Mouse (Mus musculus): ENCODE results near the gene Tes. TPM values are rescaled to one million over a fixed set of nuclear protein-coding genes. Genes with fewer than 3 reads are reported as not detected.

The Tes gene
- total and polyA plus RNA-seq, 2 experiments from 2014 or later = 6.0 to 17.9 TPM

DNA sequence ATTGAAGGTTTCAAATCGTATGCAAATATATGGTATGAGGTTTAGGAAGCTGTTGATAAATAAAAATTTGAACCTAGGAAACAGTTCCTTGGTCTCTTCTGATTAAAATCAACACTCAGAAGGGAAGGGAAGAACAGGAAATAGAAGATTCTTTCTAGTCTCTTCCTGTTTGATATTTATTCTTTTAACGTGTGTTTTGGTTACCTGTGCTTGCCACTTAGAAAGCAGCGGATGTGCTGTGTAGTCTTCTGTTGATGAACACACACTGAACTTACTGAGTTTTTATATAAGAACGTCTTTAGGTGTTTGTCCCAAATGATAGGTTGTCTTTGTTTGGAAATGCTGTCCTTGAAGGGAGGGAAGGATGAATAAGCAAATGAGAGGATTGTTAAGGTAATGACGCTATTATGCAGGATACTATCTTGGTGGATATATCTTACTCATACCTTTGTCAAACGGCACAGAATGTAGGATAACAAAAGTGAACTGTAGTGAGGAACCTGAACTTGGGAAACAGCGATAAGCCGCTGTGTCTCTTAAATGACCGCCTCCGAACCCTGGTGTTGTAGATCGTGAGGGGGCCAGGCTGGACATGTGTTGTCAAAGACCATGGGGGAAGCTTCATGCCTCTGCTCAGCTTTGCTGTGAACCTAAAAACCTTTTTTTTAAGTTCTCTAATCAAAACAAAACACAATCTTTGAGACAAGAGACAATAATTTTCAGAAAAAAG lies 1.4 kb downstream of the Tes start:
- 40% methylated on average over 11 of the region's 11 CpGs for WGBS
- Histone ChIP-seq H3K4me2 (ENCODE audit: low read depth, low read length) (peak overlapping the region; percentile 75), H3K9ac (replicated peaks; ENCODE audit: low read depth, low read length) (no peak overlapping the region), H3K4me1 (ENCODE audit: control insufficient read depth, insufficient read depth) (peaks cover 7% of the 10 kb centered on the region; the same call in 1 of the 2 replicates), H3K27ac (ENCODE audit: low read depth) (no peak overlapping the region), H3K9me3 (replicated peaks; ENCODE audit: control insufficient read depth, low read length) (no peaks in the 10 kb centered on the region), H3K27me3 (ENCODE audit: control insufficient read depth, insufficient read depth, low read length) (peaks cover 87% of the 10 kb centered on the region), H3K36me3 (replicated peaks; ENCODE audit: control insufficient read depth, insufficient read depth, low read length) (no peaks in the 10 kb centered on the region), H3K4me3 (ENCODE audit: low read depth, low read length) (peak overlapping the region; percentile 55)
- ATAC-seq (ENCODE audit: insufficient read depth, low read depth) (no peak), DNase-seq (ENCODE audit: low spot score) (no peak)
- TF ChIP-seq CTCF (IDR thresholded peaks at IDR 0.05; ENCODE audit: low read depth) (no peak), EP300 (IDR thresholded peaks at IDR 0.05; ENCODE audit: low read depth) (no peak)

- no peak for ATAC-seq (ENCODE audit: insufficient read depth, low read depth)
- H3K4me1 ChIP-seq (ENCODE audit: control insufficient read depth, insufficient read depth) = no peaks in the 10 kb centered on the region
- peaks cover 81% of the 10 kb centered on the region for H3K27me3 ChIP-seq (ENCODE audit: control insufficient read depth, insufficient read depth, low read length)
- no peak overlapping the region for H3K9ac ChIP-seq (replicated peaks; ENCODE audit: low read depth, low read length)
- no peaks in the 10 kb centered on the region for H3K9me3 ChIP-seq (replicated peaks; ENCODE audit: control insufficient read depth, low read length)
- no peak for DNase-seq (ENCODE audit: low spot score)
- WGBS = 82% methylated on average over 3 of the region's 3 CpGs
- H3K27ac ChIP-seq (ENCODE audit: low read depth) = no peak overlapping the region
- TF ChIP-seq EP300 (IDR thresholded peaks at IDR 0.05; ENCODE audit: low read depth) = no peak
- TF ChIP-seq CTCF (IDR thresholded peaks at IDR 0.05; ENCODE audit: low read depth) = no peak
- H3K4me3 ChIP-seq (ENCODE audit: low read depth, low read length) = no peak overlapping the region
- H3K36me3 ChIP-seq (replicated peaks; ENCODE audit: control insufficient read depth, insufficient read depth, low read length) = no peaks in the 10 kb centered on the region
- no peak overlapping the region for H3K4me2 ChIP-seq (ENCODE audit: low read depth, low read length)
These were observed 7.0 kb downstream of the Tes start for GRCm38 (mm10) chr6:17071899-17072298.

DNA sequence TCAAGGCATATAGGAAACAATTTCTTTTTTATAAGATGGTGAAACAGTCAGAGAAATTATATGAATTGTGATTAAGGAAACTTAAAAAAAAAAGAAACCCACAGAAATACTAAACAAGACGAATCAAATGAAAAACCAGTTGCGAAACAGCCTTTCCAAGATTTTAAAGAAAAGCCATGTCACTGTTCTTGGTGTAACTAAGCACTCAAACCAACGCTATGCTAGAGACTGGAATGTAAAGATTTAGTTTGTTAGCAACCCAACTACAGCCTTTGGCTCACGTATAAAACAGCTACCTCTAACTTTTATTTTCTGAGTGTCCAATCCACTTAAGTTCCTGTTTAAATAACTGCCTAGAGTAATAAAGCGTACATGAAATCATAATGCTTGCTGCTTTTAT lies 7.4 kb downstream of the Tes start:
- H3K4me3 ChIP-seq (ENCODE audit: low read depth, low read length) = no peak overlapping the region
- no peak overlapping the region for H3K27ac ChIP-seq (ENCODE audit: low read depth)
- no peak for TF ChIP-seq EP300 (IDR thresholded peaks at IDR 0.05; ENCODE audit: low read depth)
- TF ChIP-seq CTCF (IDR thresholded peaks at IDR 0.05; ENCODE audit: low read depth) = no peak
- H3K9me3 ChIP-seq (replicated peaks; ENCODE audit: control insufficient read depth, low read length) = no peaks in the 10 kb centered on the region
- H3K36me3 ChIP-seq (replicated peaks; ENCODE audit: control insufficient read depth, insufficient read depth, low read length) = no peaks in the 10 kb centered on the region
- ATAC-seq (ENCODE audit: insufficient read depth, low read depth) (no peak), DNase-seq (ENCODE audit: low spot score) (no peak)
- 83% methylated on average over 5 of the region's 5 CpGs for WGBS
- no peaks in the 10 kb centered on the region for H3K4me1 ChIP-seq (ENCODE audit: control insufficient read depth, insufficient read depth)
- H3K4me2 ChIP-seq (ENCODE audit: low read depth, low read length) = no peak overlapping the region
- no peak overlapping the region for H3K9ac ChIP-seq (replicated peaks; ENCODE audit: low read depth, low read length)
- H3K27me3 ChIP-seq (ENCODE audit: control insufficient read depth, insufficient read depth, low read length) = peaks cover 79% of the 10 kb centered on the region

GRCm38 (mm10) chr6:17072763-17073484 lies 8.0 kb downstream of the Tes start:
- Histone ChIP-seq H3K4me1 (ENCODE audit: control insufficient read depth, insufficient read depth) (no peaks in the 10 kb centered on the region), H3K4me3 (ENCODE audit: low read depth, low read length) (no peak overlapping the region), H3K9me3 (replicated peaks; ENCODE audit: control insufficient read depth, low read length) (no peaks in the 10 kb centered on the region), H3K27me3 (ENCODE audit: control insufficient read depth, insufficient read depth, low read length) (peaks cover 73% of the 10 kb centered on the region), H3K36me3 (replicated peaks; ENCODE audit: control insufficient read depth, insufficient read depth, low read length) (no peaks in the 10 kb centered on the region), H3K4me2 (ENCODE audit: low read depth, low read length) (no peak overlapping the region), H3K27ac (ENCODE audit: low read depth) (no peak overlapping the region), H3K9ac (replicated peaks; ENCODE audit: low read depth, low read length) (no peak overlapping the region)
- no peak for TF ChIP-seq EP300 (IDR thresholded peaks at IDR 0.05; ENCODE audit: low read depth)
- TF ChIP-seq CTCF (IDR thresholded peaks at IDR 0.05; ENCODE audit: low read depth) = no peak
- no peak for ATAC-seq (ENCODE audit: insufficient read depth, low read depth)
- DNase-seq (ENCODE audit: low spot score) = no peak
- WGBS = 72% methylated on average over 7 of the region's 7 CpGs

DNA sequence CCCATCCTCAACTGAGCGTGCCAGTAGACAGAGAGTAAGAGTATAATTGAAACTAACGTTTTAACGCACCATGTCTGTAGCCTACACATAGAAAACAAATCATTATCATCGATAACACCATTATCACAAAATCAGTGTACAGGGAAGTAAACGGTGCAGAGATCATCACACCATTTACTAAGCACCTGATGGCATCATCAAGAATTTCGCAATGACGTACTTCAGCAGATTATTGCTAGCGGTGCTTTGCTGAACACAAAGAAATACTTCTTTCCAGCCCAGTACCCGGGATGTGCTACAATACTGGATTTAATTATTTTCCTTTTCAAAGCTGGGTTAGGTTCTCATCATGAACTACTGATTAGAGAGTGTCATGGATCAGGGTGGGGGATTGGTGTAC lies 12.3 kb downstream of the Tes start:
- H3K27ac ChIP-seq (ENCODE audit: low read depth) = no peak overlapping the region
- H3K4me2 ChIP-seq (ENCODE audit: low read depth, low read length) = no peak overlapping the region
- WGBS = 85% methylated on average over 9 of the region's 9 CpGs
- no peak for DNase-seq (ENCODE audit: low spot score)
- TF ChIP-seq EP300 (IDR thresholded peaks at IDR 0.05; ENCODE audit: low read depth) (no peak), CTCF (IDR thresholded peaks at IDR 0.05; ENCODE audit: low read depth) (no peak)
- H3K36me3 ChIP-seq (replicated peaks; ENCODE audit: control insufficient read depth, insufficient read depth, low read length) = no peaks in the 10 kb centered on the region
- H3K9me3 ChIP-seq (replicated peaks; ENCODE audit: control insufficient read depth, low read length) = no peaks in the 10 kb centered on the region
- no peak overlapping the region for H3K9ac ChIP-seq (replicated peaks; ENCODE audit: low read depth, low read length)
- peaks cover 34% of the 10 kb centered on the region for H3K27me3 ChIP-seq (ENCODE audit: control insufficient read depth, insufficient read depth, low read length)
- ATAC-seq (ENCODE audit: insufficient read depth, low read depth) = no peak
- no peak overlapping the region for H3K4me3 ChIP-seq (ENCODE audit: low read depth, low read length)
- no peaks in the 10 kb centered on the region for H3K4me1 ChIP-seq (ENCODE audit: control insufficient read depth, insufficient read depth)

Measured in heart, postnatal 0 days (tissue).